Mouse (Mus musculus): ENCODE measurements around the gene Kcnk3. TPM values are rescaled to one million over a fixed set of nuclear protein-coding genes. Genes with fewer than 3 reads are reported as not detected.

The Kcnk3 gene
- polyA plus RNA-seq, 1 experiment from 2014 or later, result 0.98 TPM

- H3K9ac ChIP-seq (replicated peaks; ENCODE audit: low read length), result no peak overlapping the region
- DNase-seq (ENCODE audit: low spot score), result no peak
- no peak overlapping the region for H3K27ac ChIP-seq (replicated peaks; ENCODE audit: low read depth, low read length)
- H3K4me3 ChIP-seq (ENCODE audit: low read depth, low read length), result no peak overlapping the region
- no peak overlapping the region for H3K4me2 ChIP-seq (ENCODE audit: low read depth, low read length)
- no peaks in the 10 kb centered on the region for H3K9me3 ChIP-seq (replicated peaks; ENCODE audit: control insufficient read depth, low read length)
- H3K27me3 ChIP-seq (ENCODE audit: control insufficient read depth, insufficient read depth, low read length), result no peaks in the 10 kb centered on the region
- no peaks in the 10 kb centered on the region for H3K36me3 ChIP-seq (replicated peaks; ENCODE audit: control insufficient read depth, insufficient read depth, low read depth, low read length)
- ATAC-seq (replicated peaks; ENCODE audit: insufficient number of reproducible peaks, low FRiP score, low TSS enrichment, low read depth), result no peak
- 63% methylated on average over 1 of the region's 1 CpGs for WGBS
- no peaks in the 10 kb centered on the region for H3K4me1 ChIP-seq (ENCODE audit: control insufficient read depth, insufficient read depth, low read length)
These were observed 23.1 kb downstream of the Kcnk3 start for GRCm38 (mm10) chr5:30611091-30611490.

GRCm38 (mm10) chr5:30611689-30612088 is 23.7 kb downstream of the Kcnk3 start:
- Histone ChIP-seq H3K4me3 (ENCODE audit: low read depth, low read length) (no peak overlapping the region), H3K4me2 (ENCODE audit: low read depth, low read length) (no peak overlapping the region), H3K27ac (replicated peaks; ENCODE audit: low read depth, low read length) (no peak overlapping the region), H3K27me3 (ENCODE audit: control insufficient read depth, insufficient read depth, low read length) (no peaks in the 10 kb centered on the region), H3K36me3 (replicated peaks; ENCODE audit: control insufficient read depth, insufficient read depth, low read depth, low read length) (no peaks in the 10 kb centered on the region), H3K9ac (replicated peaks; ENCODE audit: low read length) (no peak overlapping the region), H3K4me1 (ENCODE audit: control insufficient read depth, insufficient read depth, low read length) (no peaks in the 10 kb centered on the region), H3K9me3 (replicated peaks; ENCODE audit: control insufficient read depth, low read length) (no peaks in the 10 kb centered on the region)
- ATAC-seq (replicated peaks; ENCODE audit: insufficient number of reproducible peaks, low FRiP score, low TSS enrichment, low read depth) (no peak), DNase-seq (ENCODE audit: low spot score) (no peak)
- 40% methylated on average over 3 of the region's 3 CpGs for WGBS

- 78% methylated on average over 4 of the region's 4 CpGs for WGBS
- no peak overlapping the region for H3K4me2 ChIP-seq (ENCODE audit: low read depth, low read length)
- no peak overlapping the region for H3K9ac ChIP-seq (replicated peaks; ENCODE audit: low read length)
- H3K9me3 ChIP-seq (replicated peaks; ENCODE audit: control insufficient read depth, low read length), result no peaks in the 10 kb centered on the region
- no peaks in the 10 kb centered on the region for H3K4me1 ChIP-seq (ENCODE audit: control insufficient read depth, insufficient read depth, low read length)
- H3K27ac ChIP-seq (replicated peaks; ENCODE audit: low read depth, low read length), result no peak overlapping the region
- H3K36me3 ChIP-seq (replicated peaks; ENCODE audit: control insufficient read depth, insufficient read depth, low read depth, low read length), result no peaks in the 10 kb centered on the region
- H3K4me3 ChIP-seq (ENCODE audit: low read depth, low read length), result no peak overlapping the region
- no peak for ATAC-seq (replicated peaks; ENCODE audit: insufficient number of reproducible peaks, low FRiP score, low TSS enrichment, low read depth)
- no peaks in the 10 kb centered on the region for H3K27me3 ChIP-seq (ENCODE audit: control insufficient read depth, insufficient read depth, low read length)
- DNase-seq (ENCODE audit: low spot score), result no peak
These were observed 24.6 kb downstream of the Kcnk3 start for GRCm38 (mm10) chr5:30612575-30612974.

GRCm38 (mm10) chr5:30613242-30613641 is 25.3 kb downstream of the Kcnk3 start:
- no peak for DNase-seq (ENCODE audit: low spot score)
- Histone ChIP-seq H3K9ac (replicated peaks; ENCODE audit: low read length) (no peak overlapping the region), H3K4me3 (ENCODE audit: low read depth, low read length) (no peak overlapping the region), H3K4me2 (ENCODE audit: low read depth, low read length) (no peak overlapping the region), H3K4me1 (ENCODE audit: control insufficient read depth, insufficient read depth, low read length) (no peaks in the 10 kb centered on the region), H3K27me3 (ENCODE audit: control insufficient read depth, insufficient read depth, low read length) (no peaks in the 10 kb centered on the region), H3K27ac (replicated peaks; ENCODE audit: low read depth, low read length) (no peak overlapping the region), H3K36me3 (replicated peaks; ENCODE audit: control insufficient read depth, insufficient read depth, low read depth, low read length) (no peaks in the 10 kb centered on the region), H3K9me3 (replicated peaks; ENCODE audit: control insufficient read depth, low read length) (no peaks in the 10 kb centered on the region)
- ATAC-seq (replicated peaks; ENCODE audit: insufficient number of reproducible peaks, low FRiP score, low TSS enrichment, low read depth), result no peak
- 85% methylated on average over 8 of the region's 8 CpGs for WGBS

DNA sequence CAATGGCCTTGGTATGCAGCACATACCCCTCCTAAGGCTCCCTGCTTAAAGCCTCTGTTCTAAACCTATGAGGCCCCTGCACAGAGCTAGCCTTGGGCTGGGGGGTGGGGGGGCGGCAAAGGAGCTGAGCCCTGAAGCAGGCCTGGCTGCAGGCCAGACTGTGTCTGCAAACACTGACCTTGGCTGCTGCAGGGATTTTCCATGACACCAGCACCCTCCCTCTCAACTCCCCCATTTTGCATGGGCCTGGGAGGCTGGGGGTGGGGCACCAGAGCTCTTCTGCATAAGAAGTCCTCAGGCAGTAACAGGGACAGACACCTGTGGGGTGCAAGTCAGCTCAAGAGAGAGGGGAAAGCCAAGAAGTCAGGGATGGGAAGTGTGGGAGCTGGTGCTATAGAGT is 26.3 kb downstream of the Kcnk3 start:
- no peak for ATAC-seq (replicated peaks; ENCODE audit: insufficient number of reproducible peaks, low FRiP score, low TSS enrichment, low read depth)
- Histone ChIP-seq H3K9ac (replicated peaks; ENCODE audit: low read length) (no peak overlapping the region), H3K4me1 (ENCODE audit: control insufficient read depth, insufficient read depth, low read length) (no peaks in the 10 kb centered on the region), H3K9me3 (replicated peaks; ENCODE audit: control insufficient read depth, low read length) (no peaks in the 10 kb centered on the region), H3K27ac (replicated peaks; ENCODE audit: low read depth, low read length) (no peak overlapping the region), H3K4me3 (ENCODE audit: low read depth, low read length) (no peak overlapping the region), H3K4me2 (ENCODE audit: low read depth, low read length) (no peak overlapping the region), H3K36me3 (replicated peaks; ENCODE audit: control insufficient read depth, insufficient read depth, low read depth, low read length) (no peaks in the 10 kb centered on the region), H3K27me3 (ENCODE audit: control insufficient read depth, insufficient read depth, low read length) (no peaks in the 10 kb centered on the region)
- 62% methylated on average over 1 of the region's 1 CpGs for WGBS
- no peak for DNase-seq (ENCODE audit: low spot score)

- DNase-seq (ENCODE audit: low spot score) (no peak), ATAC-seq (replicated peaks; ENCODE audit: insufficient number of reproducible peaks, low FRiP score, low TSS enrichment, low read depth) (no peak)
- Histone ChIP-seq H3K9ac (replicated peaks; ENCODE audit: low read length) (no peak overlapping the region), H3K36me3 (replicated peaks; ENCODE audit: control insufficient read depth, insufficient read depth, low read depth, low read length) (no peaks in the 10 kb centered on the region), H3K9me3 (replicated peaks; ENCODE audit: control insufficient read depth, low read length) (no peaks in the 10 kb centered on the region), H3K4me3 (ENCODE audit: low read depth, low read length) (no peak overlapping the region), H3K27me3 (ENCODE audit: control insufficient read depth, insufficient read depth, low read length) (no peaks in the 10 kb centered on the region), H3K27ac (replicated peaks; ENCODE audit: low read depth, low read length) (no peak overlapping the region), H3K4me2 (ENCODE audit: low read depth, low read length) (no peak overlapping the region), H3K4me1 (ENCODE audit: control insufficient read depth, insufficient read depth, low read length) (no peaks in the 10 kb centered on the region)
- WGBS, result 40% methylated on average over 6 of the region's 6 CpGs
These were observed 27.4 kb downstream of the Kcnk3 start for GRCm38 (mm10) chr5:30615416-30615815.

DNA sequence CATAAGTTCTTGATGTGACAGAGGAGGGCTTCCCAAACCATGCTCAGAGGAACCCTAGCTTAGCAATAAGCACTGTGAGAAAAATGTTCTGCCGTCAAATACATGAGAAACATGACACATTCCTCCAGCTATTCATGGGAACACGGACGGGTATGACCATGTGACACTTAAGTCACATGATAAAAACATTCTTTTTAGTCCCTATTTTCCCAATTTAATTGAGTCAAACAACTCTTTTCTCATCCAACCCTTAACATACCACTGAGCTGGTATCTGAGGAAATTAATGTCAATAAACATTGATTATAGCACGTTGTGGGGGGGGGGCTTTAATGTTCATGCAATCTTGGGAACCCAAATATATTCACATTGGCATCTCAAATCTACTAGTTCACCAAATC is 27.8 kb downstream of the Kcnk3 start:
- no peak for ATAC-seq (replicated peaks; ENCODE audit: insufficient number of reproducible peaks, low FRiP score, low TSS enrichment, low read depth)
- WGBS, result 76% methylated on average over 4 of the region's 4 CpGs
- no peaks in the 10 kb centered on the region for H3K36me3 ChIP-seq (replicated peaks; ENCODE audit: control insufficient read depth, insufficient read depth, low read depth, low read length)
- no peak overlapping the region for H3K27ac ChIP-seq (replicated peaks; ENCODE audit: low read depth, low read length)
- no peaks in the 10 kb centered on the region for H3K9me3 ChIP-seq (replicated peaks; ENCODE audit: control insufficient read depth, low read length)
- H3K4me2 ChIP-seq (ENCODE audit: low read depth, low read length), result no peak overlapping the region
- H3K9ac ChIP-seq (replicated peaks; ENCODE audit: low read length), result no peak overlapping the region
- no peaks in the 10 kb centered on the region for H3K27me3 ChIP-seq (ENCODE audit: control insufficient read depth, insufficient read depth, low read length)
- H3K4me1 ChIP-seq (ENCODE audit: control insufficient read depth, insufficient read depth, low read length), result no peaks in the 10 kb centered on the region
- no peak overlapping the region for H3K4me3 ChIP-seq (ENCODE audit: low read depth, low read length)
- DNase-seq (ENCODE audit: low spot score), result no peak

- H3K4me3 ChIP-seq (ENCODE audit: low read depth, low read length), result no peak overlapping the region
- ATAC-seq (replicated peaks; ENCODE audit: insufficient number of reproducible peaks, low FRiP score, low TSS enrichment, low read depth) (no peak), DNase-seq (ENCODE audit: low spot score) (no peak)
- H3K27ac ChIP-seq (replicated peaks; ENCODE audit: low read depth, low read length), result no peak overlapping the region
- 28% methylated on average over 3 of the region's 3 CpGs for whole genome bisulfite sequencing
- H3K36me3 ChIP-seq (replicated peaks; ENCODE audit: control insufficient read depth, insufficient read depth, low read depth, low read length), result no peaks in the 10 kb centered on the region
- no peak overlapping the region for H3K4me2 ChIP-seq (ENCODE audit: low read depth, low read length)
- H3K27me3 ChIP-seq (ENCODE audit: control insufficient read depth, insufficient read depth, low read length), result peaks cover 3% of the 10 kb centered on the region; the same call in 1 of the 2 replicates
- no peaks in the 10 kb centered on the region for H3K9me3 ChIP-seq (replicated peaks; ENCODE audit: control insufficient read depth, low read length)
- H3K9ac ChIP-seq (replicated peaks; ENCODE audit: low read length), result no peak overlapping the region
- H3K4me1 ChIP-seq (ENCODE audit: control insufficient read depth, insufficient read depth, low read length), result no peaks in the 10 kb centered on the region
These were observed 28.7 kb downstream of the Kcnk3 start for GRCm38 (mm10) chr5:30616644-30617043.

Measured in embryonic facial prominence, embryonic 11.5 days (tissue).